Mouse (Mus musculus): ENCODE results near the gene Hoxd12.
A peak's percentile ranks its signal among the peaks of the same experiment; 100 is the strongest.

Gene Hoxd12

DNA sequence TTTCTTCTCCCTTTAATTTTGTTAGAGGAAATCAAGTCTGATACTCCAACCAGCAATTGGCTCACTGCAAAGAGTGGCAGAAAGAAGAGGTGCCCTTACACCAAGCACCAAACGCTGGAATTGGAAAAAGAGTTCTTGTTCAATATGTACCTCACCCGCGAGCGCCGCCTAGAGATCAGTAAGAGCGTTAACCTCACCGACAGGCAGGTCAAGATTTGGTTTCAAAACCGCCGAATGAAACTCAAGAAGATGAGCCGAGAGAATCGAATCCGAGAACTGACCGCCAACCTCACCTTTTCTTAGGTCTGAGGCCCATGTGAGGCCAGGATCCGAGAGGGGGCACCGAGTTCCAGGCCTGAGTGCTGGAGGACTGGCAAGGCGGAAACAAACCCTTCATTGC, 19.3 kb downstream of the Hoxd12 start:
- no peak for DNase-seq (ENCODE audit: low read depth, low spot score)

GRCm38 (mm10) chr2:74695383-74695782, 20.6 kb downstream of the Hoxd12 start:
- no peak for DNase-seq (ENCODE audit: low read depth, low spot score)

- no peak for DNase-seq (ENCODE audit: low read depth, low spot score)
Measured at GRCm38 (mm10) chr2:74695813-74696430, 21.1 kb downstream of the Hoxd12 start.

DNA sequence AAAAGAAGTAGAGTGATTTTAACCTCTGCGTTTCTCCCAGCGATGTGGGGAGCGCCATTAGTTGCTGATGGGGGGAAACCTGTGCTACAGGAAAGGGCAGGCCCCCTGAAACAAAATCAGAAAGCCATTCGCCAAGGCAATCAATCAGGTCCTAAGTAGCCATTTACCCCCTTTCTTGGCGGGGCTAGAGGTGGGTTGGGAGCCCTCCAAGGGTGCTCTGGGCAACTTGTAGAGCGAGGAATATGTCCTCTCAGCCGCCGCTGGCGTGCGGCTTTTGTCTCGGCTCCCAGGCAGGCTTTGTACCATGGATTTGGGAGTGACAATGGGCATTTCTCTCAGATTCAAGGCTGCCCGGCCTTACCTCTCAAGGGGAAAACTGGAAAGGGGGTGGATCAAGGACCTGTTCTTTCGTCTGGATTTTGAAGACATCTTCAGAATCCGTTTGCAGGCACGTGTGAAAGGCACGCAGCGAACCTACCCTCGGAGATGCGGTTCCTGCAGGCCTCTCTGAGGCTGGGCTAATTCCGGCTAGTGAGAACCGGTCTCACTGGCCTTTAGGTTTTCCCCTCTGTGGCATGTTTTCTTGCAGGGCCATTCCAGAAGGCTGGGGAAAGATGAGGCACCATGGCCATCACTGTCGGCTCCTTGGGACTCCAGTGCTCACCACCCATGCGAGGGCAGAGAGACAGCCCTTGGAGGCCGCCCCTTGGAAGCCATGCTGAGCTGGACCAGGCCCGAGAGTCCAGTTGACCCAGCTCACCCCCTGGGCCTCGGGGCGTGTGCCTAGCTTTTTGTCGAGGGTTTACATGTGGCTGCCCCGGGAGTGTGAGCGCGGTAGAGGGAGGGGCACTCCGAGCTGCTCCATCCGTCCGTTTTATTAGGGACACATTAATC, 21.9 kb downstream of the Hoxd12 start:
- no peak for DNase-seq (ENCODE audit: low read depth, low spot score)

- DNase-seq (ENCODE audit: low read depth, low spot score): no peak
Measured at GRCm38 (mm10) chr2:74697567-74698121, 22.8 kb downstream of the Hoxd12 start, which contains the start of gene Hoxd9. Gene Hoxd9, plus strand, starts transcription at chr2:74697727.

DNA sequence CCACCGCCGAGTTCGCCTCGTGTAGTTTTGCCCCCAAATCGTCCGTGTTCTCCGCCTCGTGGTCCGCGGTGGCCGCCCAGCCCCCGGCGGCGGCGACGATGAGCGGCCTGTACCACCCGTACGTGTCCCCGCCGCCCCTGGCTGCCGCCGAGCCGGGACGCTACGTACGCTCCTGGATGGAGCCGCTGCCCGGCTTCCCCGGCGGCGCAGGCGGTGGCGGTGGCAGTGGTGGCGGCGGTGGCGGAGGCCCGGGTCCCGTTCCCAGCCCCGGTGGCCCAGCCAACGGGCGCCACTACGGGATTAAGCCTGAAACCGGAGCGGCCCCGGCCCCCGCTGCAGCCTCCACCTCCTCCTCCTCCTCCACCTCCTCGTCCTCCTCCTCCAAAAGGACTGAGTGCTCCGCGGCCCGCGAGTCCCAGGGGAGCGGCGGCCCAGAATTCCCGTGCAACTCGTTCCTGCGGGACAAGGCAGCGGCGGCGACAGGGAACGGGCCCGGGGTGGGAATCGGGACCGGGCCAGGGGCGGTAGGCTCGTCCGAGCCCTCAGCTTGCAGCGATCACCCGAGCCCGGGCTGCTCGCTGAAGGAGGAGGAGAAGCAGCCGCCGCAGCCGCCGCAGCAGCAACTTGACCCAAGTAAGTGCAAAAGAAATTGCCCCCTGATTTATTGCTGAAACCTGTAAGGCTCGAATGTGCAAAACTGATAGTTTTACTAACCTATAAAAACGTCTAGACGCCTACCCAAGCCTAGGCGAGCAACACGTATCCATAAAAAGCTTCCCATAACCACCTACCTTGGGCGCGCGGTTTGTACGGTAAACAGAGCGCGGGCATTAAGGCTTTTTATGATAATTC, 23.6 kb downstream of the Hoxd12 start:
- no peak for DNase-seq (ENCODE audit: low read depth, low spot score)

- no peak for DNase-seq (ENCODE audit: low read depth, low spot score)
Measured at GRCm38 (mm10) chr2:74699053-74699430, 24.2 kb downstream of the Hoxd12 start.

GRCm38 (mm10) chr2:74699664-74700545, 25.1 kb downstream of the Hoxd12 start:
- no peak for DNase-seq (ENCODE audit: low read depth, low spot score)

DNA sequence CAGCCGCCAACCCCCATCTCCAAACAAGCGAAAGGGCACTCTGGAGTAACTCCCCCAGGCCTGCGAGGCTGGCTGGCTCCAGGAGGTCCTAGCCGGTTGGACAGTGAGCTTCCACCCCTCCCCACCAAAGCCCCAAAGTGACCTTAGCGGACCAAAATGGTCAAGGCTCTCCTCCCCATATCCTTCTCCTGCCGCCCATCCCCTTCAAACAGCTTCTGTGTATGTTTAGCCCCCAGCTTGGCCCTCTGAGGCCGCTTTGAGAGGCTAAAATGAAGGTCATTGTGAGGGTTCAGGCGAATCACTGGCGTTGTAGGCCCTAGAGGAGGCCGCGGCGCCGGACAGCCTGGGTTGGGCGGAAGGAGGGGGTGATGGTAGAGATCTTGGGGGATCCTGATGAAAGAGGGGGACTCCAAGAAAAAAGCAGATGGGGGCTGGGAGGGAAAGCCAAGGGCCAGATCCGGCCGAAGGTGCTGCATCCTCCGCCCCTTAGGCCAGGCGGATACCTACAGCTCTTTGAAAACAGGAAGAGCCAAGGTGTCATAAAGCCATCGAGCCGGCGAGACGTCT, 25.8 kb downstream of the Hoxd12 start:
- no peak for DNase-seq (ENCODE audit: low read depth, low spot score)

- peak; percentile 80 for DNase-seq (ENCODE audit: low read depth, low spot score)
Measured at GRCm38 (mm10) chr2:74701949-74702819, 27.4 kb downstream of the Hoxd12 start.

- DNase-seq (ENCODE audit: low read depth, low spot score): no peak
Measured at GRCm38 (mm10) chr2:74702820-74703219, 28.0 kb downstream of the Hoxd12 start.

DNA sequence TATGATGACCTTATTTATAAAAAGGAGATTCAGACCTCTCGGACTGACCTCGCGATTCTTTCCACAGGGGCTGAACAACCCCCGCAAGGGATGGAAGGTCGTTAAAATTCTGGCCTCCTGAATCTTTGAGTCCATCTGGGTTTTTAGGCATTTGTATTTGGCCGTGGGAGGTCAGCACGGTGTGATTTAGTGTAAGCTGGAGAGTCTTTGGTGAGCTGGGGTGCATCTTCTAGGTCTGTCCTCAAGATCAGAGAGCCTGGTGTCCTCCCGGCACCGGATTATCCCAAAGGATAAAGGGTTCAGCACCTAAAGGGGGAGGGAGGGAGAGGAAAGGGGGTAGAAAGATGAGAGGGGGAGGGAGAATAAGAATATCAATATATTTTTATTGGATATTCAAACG, 28.5 kb downstream of the Hoxd12 start:
- DNase-seq (ENCODE audit: low read depth, low spot score): no peak

GRCm38 (mm10) chr2:74703720-74704392, 29.0 kb downstream of the Hoxd12 start:
- DNase-seq (ENCODE audit: low read depth, low spot score): no peak

GRCm38 (mm10) chr2:74704393-74704998, 29.7 kb downstream of the Hoxd12 start, which contains the start of gene Hoxd8:
Gene Hoxd8, plus strand, starts transcription at chr2:74704615.
- DNase-seq (ENCODE audit: low read depth, low spot score): no peak

DNA sequence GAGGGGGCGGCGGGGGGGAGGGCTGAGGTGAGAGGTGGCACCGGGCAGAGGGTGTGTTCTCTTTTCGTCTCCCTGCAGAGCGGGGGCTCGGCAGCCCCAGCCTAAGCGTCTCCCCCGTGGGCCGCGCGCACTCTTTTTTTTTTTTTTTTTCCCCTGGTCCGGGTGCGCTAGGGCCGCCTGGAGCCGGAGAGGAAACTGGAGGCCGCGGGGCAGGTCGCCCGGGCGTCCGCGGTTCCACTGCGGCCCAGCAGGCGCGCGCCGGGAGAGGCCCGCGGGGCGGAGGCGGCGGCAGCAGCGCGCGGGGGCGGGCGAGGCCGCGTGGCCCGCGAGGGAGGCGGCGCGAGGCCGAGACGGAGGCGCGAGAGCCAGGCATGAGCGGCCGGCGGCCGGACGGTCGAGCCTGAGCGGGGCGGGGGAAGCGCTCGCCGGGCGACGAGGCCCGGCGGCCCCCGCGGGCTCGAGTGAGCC, 30.2 kb downstream of the Hoxd12 start:
- no peak for DNase-seq (ENCODE audit: low read depth, low spot score)

DNA sequence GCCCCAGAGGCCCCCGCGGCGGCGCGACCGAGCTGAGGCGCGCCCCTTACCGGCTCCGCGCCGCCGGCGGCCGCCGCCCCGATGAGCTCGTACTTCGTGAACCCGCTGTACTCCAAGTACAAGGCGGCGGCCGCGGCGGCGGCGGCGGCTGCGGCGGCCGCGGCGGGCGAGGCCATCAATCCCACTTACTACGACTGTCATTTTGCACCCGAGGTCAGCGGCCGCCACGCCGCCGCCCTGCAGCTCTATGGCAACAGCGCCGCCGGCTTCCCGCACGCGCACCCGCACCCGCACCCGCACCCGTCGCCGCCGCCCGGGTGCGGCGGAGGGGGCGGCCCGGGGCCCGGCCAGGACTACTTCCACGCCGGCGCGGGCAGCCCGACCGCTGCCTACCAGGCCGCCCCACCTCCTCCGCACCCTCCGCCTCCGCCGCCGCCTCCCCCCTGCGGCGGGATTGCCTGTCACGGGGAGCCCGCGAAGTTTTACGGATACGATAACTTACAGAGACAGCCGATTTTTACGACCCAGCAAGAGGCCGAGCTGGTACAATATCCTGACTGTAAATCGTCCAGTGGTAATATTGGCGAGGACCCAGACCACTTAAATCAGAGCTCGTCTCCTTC, 30.8 kb downstream of the Hoxd12 start:
- no peak for DNase-seq (ENCODE audit: low read depth, low spot score)

DNA sequence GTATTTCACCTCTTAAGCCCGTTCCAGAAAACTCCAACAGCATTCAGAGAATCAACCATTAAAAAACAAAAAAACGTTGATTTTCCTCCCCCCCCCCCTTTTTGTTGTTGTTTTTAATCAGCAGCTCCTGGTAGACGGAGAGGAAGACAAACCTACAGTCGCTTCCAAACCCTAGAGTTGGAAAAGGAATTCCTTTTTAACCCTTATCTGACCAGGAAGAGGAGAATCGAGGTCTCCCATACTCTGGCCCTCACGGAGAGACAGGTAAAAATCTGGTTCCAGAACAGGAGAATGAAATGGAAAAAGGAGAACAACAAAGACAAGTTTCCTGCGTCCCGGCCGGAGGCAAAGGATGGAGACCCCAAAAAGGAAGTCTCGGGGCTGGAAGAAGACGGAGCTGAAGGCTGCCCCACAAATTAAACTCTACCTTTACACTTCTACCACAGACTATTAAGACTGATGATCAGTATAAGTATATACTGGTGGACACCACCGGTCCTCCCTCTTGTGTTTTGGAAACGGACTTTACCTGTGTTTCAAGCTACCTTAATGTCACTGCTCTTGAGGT, 31.7 kb downstream of the Hoxd12 start:
- no peak for DNase-seq (ENCODE audit: low read depth, low spot score)

Data from brain, adult 2 months (tissue).